Comparison of ENCODE assay signal across 14 mouse cellular contexts in genomic region chr11:98584629-98585177, GRCm38 (mm10). TPM values are rescaled to one million over a fixed set of nuclear protein-coding genes. Genes with fewer than 3 reads are reported as not detected.
DNase-seq lines count a peak whose midpoint lies in the region; ATAC-seq and TF ChIP-seq lines count a peak whose summit lies in the region.
"Had no signal": no experiment of that assay in that cellular context is flagged by ENCODE, and none has a peak within 500 bp of the region (broad histone marks: within the 10 kb centered on the region; RNA-seq: fewer than 3 reads in every experiment).

No protein-coding gene starts in this region.

- no peak for TF ChIP-seq POLR2A in MEL (IDR thresholded peaks at IDR 0.05; ENCODE audit: control insufficient read depth in 1 of 2, insufficient read depth in 1 of 2, low read depth in 1 of 2, low read length in 2 of 2, poor library complexity in 1 of 2)

- no peak for TF ChIP-seq CTCF in MEL (IDR thresholded peaks at IDR 0.05 in 2 of 3, conservative IDR thresholded peaks at IDR 0.05 in 1 of 3; ENCODE audit: control insufficient read depth in 1 of 3, insufficient read depth in 1 of 3, low read depth in 2 of 3, low read length in 3 of 3, poor library complexity in 1 of 3, severe bottlenecking in 1 of 3)

- WGBS in hindbrain, embryonic 13.5 days = 90% methylated on average over 6 of the region's 6 CpGs
- 90% methylated on average over 6 of the region's 6 CpGs for WGBS in hindbrain, embryonic 16.5 days

- no peaks in the 10 kb centered on the region for H3K9me3 ChIP-seq in hindbrain, embryonic 13.5 days
- H3K9me3 ChIP-seq in hindbrain, embryonic 16.5 days (ENCODE audit: control insufficient read depth, low read length) = no peaks in the 10 kb centered on the region
- H3K9me3 ChIP-seq in MEL (replicated peaks; ENCODE audit: insufficient read depth, low read length) = no peaks in the 10 kb centered on the region

- peak overlapping the region; percentile 24; the same call in 1 of the 2 replicates for H3K9ac ChIP-seq in hindbrain, embryonic 13.5 days
- H3K9ac ChIP-seq in hindbrain, embryonic 16.5 days (ENCODE audit: low read depth, low read length) = no peak overlapping the region
- H3K9ac ChIP-seq in MEL (ENCODE audit: control insufficient read depth, low read depth, low read length, poor library complexity, severe bottlenecking) = peak overlapping the region; percentile 90

- no peaks in the 10 kb centered on the region for H3K27me3 ChIP-seq in hindbrain, embryonic 13.5 days
- H3K27me3 ChIP-seq in hindbrain, embryonic 16.5 days (replicated peaks; ENCODE audit: control insufficient read depth, insufficient read depth, low read length) = no peaks in the 10 kb centered on the region
- H3K27me3 ChIP-seq in MEL (ENCODE audit: control insufficient read depth in 1 of 2, insufficient read depth in 2 of 2, low read length in 2 of 2) = no peaks in the 10 kb centered on the region

- no peak overlapping the region for H3K27ac ChIP-seq in hindbrain, embryonic 13.5 days
- no peak overlapping the region for H3K27ac ChIP-seq in hindbrain, embryonic 16.5 days (ENCODE audit: low read depth, low read length)
- peak overlapping the region; percentile 45 for H3K27ac ChIP-seq in MEL (ENCODE audit: control insufficient read depth, low read depth, low read length)

- TF ChIP-seq EP300 in MEL (IDR thresholded peaks at IDR 0.05; ENCODE audit: low read depth in 1 of 2, low read length in 2 of 2) = no peak

- H3K79me2 ChIP-seq in MEL (ENCODE audit: control insufficient read depth, insufficient read depth, low read length, poor library complexity) = peaks cover 30% of the 10 kb centered on the region

- H3K4me1 ChIP-seq in hindbrain, embryonic 13.5 days (replicated peaks) = peaks cover 39% of the 10 kb centered on the region
- H3K4me1 ChIP-seq in hindbrain, embryonic 16.5 days (ENCODE audit: control insufficient read depth, insufficient read depth, low read depth, low read length) = peaks cover 25% of the 10 kb centered on the region
- H3K4me1 ChIP-seq in MEL (ENCODE audit: control insufficient read depth in 1 of 2, insufficient read depth in 2 of 2, low read length in 2 of 2) = peaks cover 48 to 77% of the 10 kb centered on the region in 2 experiments

- H3K4me3 ChIP-seq in hindbrain, embryonic 13.5 days = no peak overlapping the region
- no peak overlapping the region for H3K4me3 ChIP-seq in hindbrain, embryonic 16.5 days (ENCODE audit: low read length)
- H3K4me3 ChIP-seq in MEL (ENCODE audit: control insufficient read depth in 1 of 2, insufficient read depth in 1 of 2, low read depth in 2 of 2, low read length in 2 of 2) = no peak overlapping the region
- H3K4me3 ChIP-seq: myocyte had no signal

- no peak overlapping the region for H3K4me2 ChIP-seq in hindbrain, embryonic 13.5 days
- no peak overlapping the region for H3K4me2 ChIP-seq in hindbrain, embryonic 16.5 days (ENCODE audit: low read length)

- DNase-seq in adrenal gland, postnatal 14 days = peak; percentile 57
- no peak for DNase-seq in adrenal gland, adult 8-10 months
- no peak for DNase-seq in MEL (ENCODE audit: low read depth, low spot score)
- DNase-seq in liver = peak; percentile 24
- DNase-seq in Muller cell, postnatal 12 days (ENCODE audit: inconsistent ontology term) = no peak
- no peak for DNase-seq in gastrocnemius, adult 8-10 months (ENCODE audit: low spot score in 2 of 2)
- DNase-seq: cerebellum, postnatal 25 days; kidney, adult 11 months; retina, postnatal 1 day had no signal

- H3K36me3 ChIP-seq in hindbrain, embryonic 13.5 days = peaks cover 39% of the 10 kb centered on the region
- peaks cover 12% of the 10 kb centered on the region for H3K36me3 ChIP-seq in hindbrain, embryonic 16.5 days (ENCODE audit: control insufficient read depth, insufficient read depth, low read length)
- peaks cover 2 to 70% of the 10 kb centered on the region in 2 experiments; a peak in 3 of 4 replicates for H3K36me3 ChIP-seq in MEL (ENCODE audit: control insufficient read depth in 1 of 2, insufficient read depth in 2 of 2, low read length in 2 of 2)

- no peak for TF ChIP-seq RAD21 in MEL (IDR thresholded peaks at IDR 0.05; ENCODE audit: low read depth, low read length)

- no peak for ATAC-seq in hindbrain, embryonic 13.5 days (ENCODE audit: low FRiP score)
- no peak for ATAC-seq in hindbrain, embryonic 16.5 days

TF ChIP-seq in MEL, 35 proteins besides CTCF, POLR2A, EP300 and RAD21:
- peak; percentile 57; the same call in 1 of the 2 replicates for TF ChIP-seq POLR2AphosphoS5 (IDR thresholded peaks at IDR 0.05; ENCODE audit: borderline replicate concordance, low read depth, low read length)
- TF ChIP-seq HCFC1 (IDR thresholded peaks at IDR 0.05; ENCODE audit: low read depth, low read length) = no peak

RNA-seq across cellular contexts. Expression of gene Ormdl3, which starts 2.5 kb away (rescaled TPM):
- 141 and 150 TPM in 2 replicates for total RNA-seq in adrenal gland, postnatal 14 days (2021)
- total RNA-seq in adrenal gland, adult 8-10 months (2022) = 100 to 1,000 TPM; 102 to 147 (median 129) TPM
- 91.1 and 91.8 TPM in 2 replicates for polyA plus RNA-seq in hindbrain, embryonic 13.5 days (2015; fragmentation: Nextera tagmentation; extraction: Ambion mirVana)
- polyA plus RNA-seq in hindbrain, embryonic 16.5 days (2015; fragmentation: Nextera tagmentation; extraction: Ambion mirVana) = 117 and 124 TPM in 2 replicates
- 60.3 and 93.7 TPM in 2 replicates for total RNA-seq in MEL (2012; rRNA removed)
- polyA plus RNA-seq in MEL (2012; ENCODE audit: insufficient read depth in 1 of 2, insufficient read length in 2 of 2, low read depth in 1 of 2, low replicate concordance in 2 of 2, missing spikeins in 1 of 2) = 10 to 100 TPM in 1 of 2 experiments, not detected in 1; 52.7 TPM
- 10 to 100 TPM; 26.7 to 31.9 (median 28.4) TPM for total RNA-seq in gastrocnemius, adult 8-10 months (2022)

RNA-seq across cellular contexts. Expression of gene Lrrc3c, which starts 13.4 kb away (rescaled TPM):
- not detected in 2 replicates for total RNA-seq in adrenal gland, postnatal 14 days (2021)
- total RNA-seq in adrenal gland, adult 8-10 months (2022) = not detected
- not detected in 2 replicates for polyA plus RNA-seq in hindbrain, embryonic 13.5 days (2015; fragmentation: Nextera tagmentation; extraction: Ambion mirVana)
- polyA plus RNA-seq in hindbrain, embryonic 16.5 days (2015; fragmentation: Nextera tagmentation; extraction: Ambion mirVana) = not detected in 2 replicates
- not detected in 2 replicates for total RNA-seq in MEL (2012; rRNA removed)
- polyA plus RNA-seq in MEL (2012; ENCODE audit: insufficient read depth in 1 of 2, insufficient read length in 2 of 2, low read depth in 1 of 2, low replicate concordance in 2 of 2, missing spikeins in 1 of 2) = not detected
- total RNA-seq in gastrocnemius, adult 8-10 months (2022) = not detected
- polyA plus RNA-seq: large intestine, adult 2 months; myocyte; spleen, adult 2 months had no signal

RNA-seq across cellular contexts. Expression of gene Zpbp2, which starts 33.8 kb away (rescaled TPM):
- not detected in 2 replicates for total RNA-seq in adrenal gland, postnatal 14 days (2021)
- total RNA-seq in adrenal gland, adult 8-10 months (2022) = 1 to 10 TPM in 1 of 4 experiments, under 1 TPM in 2, not detected in 1; 0.51 to 1.1 (median 0.74) TPM
- 0.14 TPM in 1 of 2 replicates, not detected in the other for polyA plus RNA-seq in hindbrain, embryonic 13.5 days (2015; fragmentation: Nextera tagmentation; extraction: Ambion mirVana)
- 0.11 and 0.15 TPM in 2 replicates for polyA plus RNA-seq in hindbrain, embryonic 16.5 days (2015; fragmentation: Nextera tagmentation; extraction: Ambion mirVana)
- total RNA-seq in MEL (2012; rRNA removed) = 0.12 and 0.42 TPM in 2 replicates
- under 1 TPM in 1 of 2 experiments, not detected in 1; 0.58 TPM for polyA plus RNA-seq in MEL (2012; ENCODE audit: insufficient read depth in 1 of 2, insufficient read length in 2 of 2, low read depth in 1 of 2, low replicate concordance in 2 of 2, missing spikeins in 1 of 2)
- total RNA-seq in gastrocnemius, adult 8-10 months (2022) = not detected
- polyA plus RNA-seq: myocyte had no signal

RNA-seq across cellular contexts. Expression of gene Ikzf3, which starts 38.9 kb away (rescaled TPM):
- total RNA-seq in adrenal gland, postnatal 14 days (2021) = 3.3 and 14.3 TPM in 2 replicates
- 1 to 10 TPM in 1 of 4 experiments, under 1 TPM in 3; 0.49 to 1.0 (median 0.75) TPM for total RNA-seq in adrenal gland, adult 8-10 months (2022)
- polyA plus RNA-seq in hindbrain, embryonic 13.5 days (2015; fragmentation: Nextera tagmentation; extraction: Ambion mirVana) = 0.21 and 0.35 TPM in 2 replicates
- 0.35 and 0.45 TPM in 2 replicates for polyA plus RNA-seq in hindbrain, embryonic 16.5 days (2015; fragmentation: Nextera tagmentation; extraction: Ambion mirVana)
- total RNA-seq in MEL (2012; rRNA removed) = 0.12 TPM in 1 of 2 replicates, not detected in the other
- polyA plus RNA-seq in MEL (2012; ENCODE audit: insufficient read depth in 1 of 2, insufficient read length in 2 of 2, low read depth in 1 of 2, low replicate concordance in 2 of 2, missing spikeins in 1 of 2) = not detected
- not detected for total RNA-seq in gastrocnemius, adult 8-10 months (2022)
- polyA plus RNA-seq: myocyte had no signal

RNA-seq across cellular contexts. Expression of gene Gm12355, which starts 40.8 kb away (rescaled TPM):
- total RNA-seq in adrenal gland, postnatal 14 days (2021) = 15.0 and 17.2 TPM in 2 replicates
- total RNA-seq in adrenal gland, adult 8-10 months (2022) = 10 to 100 TPM; 12.6 to 16.2 (median 14.5) TPM
- polyA plus RNA-seq in hindbrain, embryonic 13.5 days (2015; fragmentation: Nextera tagmentation; extraction: Ambion mirVana) = 0.82 and 1.2 TPM in 2 replicates
- polyA plus RNA-seq in hindbrain, embryonic 16.5 days (2015; fragmentation: Nextera tagmentation; extraction: Ambion mirVana) = 0.41 and 1.3 TPM in 2 replicates
- total RNA-seq in MEL (2012; rRNA removed) = 2.1 and 3.4 TPM in 2 replicates
- under 1 TPM in 1 of 2 experiments, not detected in 1; 0.58 TPM for polyA plus RNA-seq in MEL (2012; ENCODE audit: insufficient read depth in 1 of 2, insufficient read length in 2 of 2, low read depth in 1 of 2, low replicate concordance in 2 of 2, missing spikeins in 1 of 2)
- 1 to 10 TPM; 5.1 to 6.1 (median 5.4) TPM for total RNA-seq in gastrocnemius, adult 8-10 months (2022)
- polyA plus RNA-seq: large intestine, adult 2 months; spleen, adult 2 months had no signal

Comparison
In these comparisons a context has a peak if more than half of its experiments do, and no peak if none do; other contexts are left out.
1. DNase-seq: peak in adrenal gland, postnatal 14 days (single experiment) and liver (single experiment); none in adrenal gland, adult 8-10 months (single experiment), MEL (single experiment), Muller cell, postnatal 12 days (single experiment) and gastrocnemius, adult 8-10 months (0 of 2).